In genomic region chr11:84886767-84887511, GRCm38 (mm10) we compare ENCODE assay signal across 11 mouse cellular contexts.
"Had no signal": no experiment of that assay in that cellular context is flagged by ENCODE, and none has a peak within 500 bp of the region (broad histone marks: within the 10 kb centered on the region; RNA-seq: fewer than 3 reads in every experiment).

No protein-coding gene starts in this region.

- H3K4me1 ChIP-seq: limb, embryonic 10.5 days; liver, embryonic 15.5 days; midbrain, embryonic 15.5 days; neural tube, embryonic 12.5 days had no signal

- DNase-seq: lung, adult 2 months; lung, postnatal 36 days; right cerebral cortex, postnatal 4 days; thymus, adult 2 months; thymus, postnatal 25 days had no signal

- H3K4me2 ChIP-seq: liver, embryonic 11.5 days; liver, embryonic 15.5 days; midbrain, embryonic 15.5 days; neural tube, embryonic 12.5 days had no signal

- H3K4me3 ChIP-seq: limb, embryonic 10.5 days; liver, embryonic 15.5 days; midbrain, embryonic 15.5 days; neural tube, embryonic 12.5 days had no signal

- H3K9ac ChIP-seq: liver, embryonic 15.5 days; midbrain, embryonic 15.5 days; neural tube, embryonic 12.5 days had no signal

- ATAC-seq: lung, postnatal 0 days; midbrain, embryonic 15.5 days had no signal

- H3K27ac ChIP-seq: limb, embryonic 10.5 days; liver, embryonic 15.5 days; midbrain, embryonic 15.5 days; neural tube, embryonic 12.5 days had no signal

- H3K9me3 ChIP-seq: limb, embryonic 10.5 days; liver, embryonic 15.5 days; midbrain, embryonic 15.5 days; neural tube, embryonic 12.5 days had no signal

- H3K27me3 ChIP-seq: liver, embryonic 15.5 days; midbrain, embryonic 15.5 days; neural tube, embryonic 12.5 days had no signal
